17 mouse cellular contexts compared by ENCODE assay signal in genomic region chr5:129774661-129775060, GRCm38 (mm10).
"Had no signal": no experiment of that assay in that cellular context is flagged by ENCODE, and none has a peak within 500 bp of the region (broad histone marks: within the 10 kb centered on the region; RNA-seq: fewer than 3 reads in every experiment).

No protein-coding gene starts in this region.

- H3K9ac ChIP-seq: neural tube, embryonic 12.5 days; neural tube, embryonic 13.5 days; neural tube, embryonic 15.5 days; stomach, embryonic 15.5 days had no signal

- H3K4me3 ChIP-seq: neural tube, embryonic 12.5 days; neural tube, embryonic 13.5 days; neural tube, embryonic 15.5 days; stomach, embryonic 15.5 days had no signal

- DNase-seq: retina, postnatal 1 day; right cerebral cortex, adult 18-20 months; right cerebral cortex, postnatal 14 days; right cerebral cortex, postnatal 25 days; right cerebral cortex, postnatal 4 days; spleen, adult 18-20 months; thymus, adult 18-20 months; thymus, adult 2 months; thymus, postnatal 14 days; thymus, postnatal 25 days; thymus, postnatal 36 days; thymus, postnatal 4 days had no signal

- H3K27me3 ChIP-seq: neural tube, embryonic 12.5 days; neural tube, embryonic 13.5 days; neural tube, embryonic 15.5 days; stomach, embryonic 15.5 days had no signal

- H3K9me3 ChIP-seq: neural tube, embryonic 12.5 days; neural tube, embryonic 13.5 days; neural tube, embryonic 15.5 days; stomach, embryonic 15.5 days had no signal

- H3K4me1 ChIP-seq: stomach, embryonic 15.5 days had no signal

- H3K36me3 ChIP-seq: stomach, embryonic 15.5 days had no signal

- H3K27ac ChIP-seq: neural tube, embryonic 12.5 days; neural tube, embryonic 13.5 days; neural tube, embryonic 15.5 days; stomach, embryonic 15.5 days; stomach, postnatal 0 days had no signal

- H3K4me2 ChIP-seq: neural tube, embryonic 12.5 days; neural tube, embryonic 13.5 days; neural tube, embryonic 15.5 days; stomach, embryonic 15.5 days had no signal
